Mouse (Mus musculus) left cerebral cortex, postnatal 4 days (tissue): ENCODE results near the gene Prr23a1. TPM values are rescaled to one million over a fixed set of nuclear protein-coding genes. Genes with fewer than 3 reads are reported as not detected.

Experiments used
- total RNA-seq, 2 experiments: library from RNA; stranded (reverse); gene quantifications; 2 replicates each; pipeline ENCODE4 v1.2.3; 2021

The Prr23a1 gene
- total RNA-seq, 2 experiments from 2014 or later: not detected

Other genes starting within 250 kb of the Prr23a1 start
- gene Mrps22, start 240.8 kb upstream of the Prr23a1 start, total RNA-seq: 10 to 100 TPM; 32.1 to 33.9 TPM
- not detected for gene Prr23a2, start 14.0 kb downstream of the Prr23a1 start, total RNA-seq
- gene Prr23a3, start 22.3 kb downstream of the Prr23a1 start, total RNA-seq: not detected
- not detected for gene 7420426K07Rik, start 60.6 kb downstream of the Prr23a1 start, total RNA-seq
- 1 to 10 TPM; 1.6 to 2.4 TPM for gene Foxl2, start 112.8 kb downstream of the Prr23a1 start, total RNA-seq
- 10 to 100 TPM; 41.6 to 43.9 TPM for gene Faim, start 143.9 kb downstream of the Prr23a1 start, total RNA-seq
- gene Gm1123, start 193.2 kb downstream of the Prr23a1 start, total RNA-seq: not detected